Mouse (Mus musculus) bone marrow, adult 2 months (tissue): ENCODE measurements around the gene Slc9a1.

Experiments used
- CTCF ChIP-seq: fragments of 200-500 bp; IDR thresholded peaks from 2 replicates; pipeline ENCODE4 v1.5.1; 2011; ENCODE audit warnings: low read length, control low read depth; ENCODE audit not compliant: control insufficient read depth, insufficient read depth
- POLR2A ChIP-seq: fragments of 200-500 bp; IDR thresholded peaks from 2 replicates; pipeline ENCODE4 v1.6.1; 2011; ENCODE audit warnings: low read depth, mild to moderate bottlenecking, control low read depth, low read length, borderline replicate concordance; ENCODE audit not compliant: control insufficient read depth

DNA sequence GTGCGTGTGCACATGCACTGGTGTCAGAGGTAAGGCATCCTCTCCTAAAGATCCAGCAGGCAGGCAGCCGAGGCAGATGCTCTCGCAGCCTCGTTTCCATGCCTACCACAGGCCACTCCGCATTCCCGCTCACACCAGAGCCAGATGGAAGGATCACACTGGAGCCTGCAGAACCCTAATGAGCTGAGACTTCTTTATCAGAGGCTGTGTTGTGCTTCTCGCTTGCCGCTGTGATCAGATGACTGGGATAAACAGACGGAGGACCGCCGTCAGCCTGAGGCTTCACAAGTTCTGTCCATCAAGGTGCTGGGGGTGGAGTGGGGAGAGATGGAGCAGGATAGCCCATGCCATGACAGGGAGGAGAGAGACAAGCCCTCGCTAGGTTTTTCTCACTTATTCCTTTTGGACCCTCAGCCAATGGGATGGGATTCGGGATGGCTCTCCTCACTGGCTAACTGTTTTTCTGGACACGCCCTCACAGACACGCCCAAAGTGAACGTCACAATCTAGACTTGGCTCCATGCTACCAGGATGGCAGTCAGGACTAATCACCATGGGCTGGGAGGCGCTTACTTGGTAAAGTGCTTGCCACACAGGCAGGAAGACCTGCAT, 63.2 kb downstream of the Slc9a1 start:
- TF ChIP-seq CTCF (no peak), POLR2A (no peak)
